Mouse (Mus musculus) yolk sac, embryonic 10.5 days (tissue): ENCODE measurements around the gene Gm15217.

Source experiments
- DNase-seq: peaks from one replicate; pipeline ENCODE4 v3.0.0-alpha.2; 2017; ENCODE audit warnings: low spot score

Gene Gm15217

GRCm38 (mm10) chr14:46391621-46392170, 12.5 kb downstream of the Gm15217 start:
- peak; percentile 17 for DNase-seq

GRCm38 (mm10) chr14:46398091-46398695, 19.0 kb downstream of the Gm15217 start:
- DNase-seq: no peak

GRCm38 (mm10) chr14:46399925-46400324, 20.7 kb downstream of the Gm15217 start:
- DNase-seq: no peak

GRCm38 (mm10) chr14:46408319-46408718, 29.1 kb downstream of the Gm15217 start:
- DNase-seq: no peak

- DNase-seq: no peak
These were observed 29.8 kb downstream of the Gm15217 start for GRCm38 (mm10) chr14:46409016-46409415.

- no peak for DNase-seq
These were observed 31.4 kb downstream of the Gm15217 start for GRCm38 (mm10) chr14:46410557-46411120.

- DNase-seq: peak; percentile 29
These were observed 33.3 kb downstream of the Gm15217 start for GRCm38 (mm10) chr14:46412497-46413000.

GRCm38 (mm10) chr14:46418371-46419097, 39.3 kb downstream of the Gm15217 start:
- peak; percentile 19 for DNase-seq

GRCm38 (mm10) chr14:46419269-46419668, 40.1 kb downstream of the Gm15217 start:
- DNase-seq: peak; percentile 51

- no peak for DNase-seq
These were observed 42.6 kb downstream of the Gm15217 start for GRCm38 (mm10) chr14:46421823-46422222.

- DNase-seq: no peak
These were observed 48.0 kb downstream of the Gm15217 start for GRCm38 (mm10) chr14:46427251-46427650.

- DNase-seq: no peak
These were observed 51.0 kb downstream of the Gm15217 start for GRCm38 (mm10) chr14:46430231-46430630.
